ENCODE assay signal across 8 mouse cellular contexts in genomic region chr14:36968076-36968627, GRCm38 (mm10). TPM values are rescaled to one million over a fixed set of nuclear protein-coding genes. Genes with fewer than 3 reads are reported as not detected.
DNase-seq lines count a peak whose midpoint lies in the region; ATAC-seq lines count a peak whose summit lies in the region.

No protein-coding gene starts in this region.

- H3K4me3 ChIP-seq in heart, embryonic 13.5 days, result peak overlapping the region; percentile 91
- peak overlapping the region; percentile 88 for H3K4me3 ChIP-seq in forebrain, embryonic 14.5 days (ENCODE audit: low read depth, low read length)
- peak overlapping the region; percentile 54 for H3K4me3 ChIP-seq in macrophage (ENCODE audit: inconsistent target)
- peak overlapping the region; percentile 91 for H3K4me3 ChIP-seq in stomach, embryonic 15.5 days (replicated peaks)

- peaks cover 50% of the 10 kb centered on the region for H3K79me2 ChIP-seq in macrophage (ENCODE audit: inconsistent target)

- peak overlapping the region; percentile 88 for H3K27ac ChIP-seq in heart, embryonic 13.5 days (replicated peaks)
- peak overlapping the region; percentile 82 for H3K27ac ChIP-seq in forebrain, embryonic 14.5 days (ENCODE audit: low read depth, low read length)
- no peak overlapping the region for H3K27ac ChIP-seq in macrophage
- peak overlapping the region; percentile 82 for H3K27ac ChIP-seq in stomach, embryonic 15.5 days

- H3K27me3 ChIP-seq in heart, embryonic 13.5 days (replicated peaks), result no peaks in the 10 kb centered on the region
- H3K27me3 ChIP-seq in forebrain, embryonic 14.5 days (replicated peaks; ENCODE audit: control insufficient read depth, insufficient read depth, low read length), result no peaks in the 10 kb centered on the region
- no peaks in the 10 kb centered on the region for H3K27me3 ChIP-seq in stomach, embryonic 15.5 days (replicated peaks)

- peak overlapping the region; percentile 95 for H3K9ac ChIP-seq in heart, embryonic 13.5 days
- peak overlapping the region; percentile 90 for H3K9ac ChIP-seq in forebrain, embryonic 14.5 days (ENCODE audit: low read length)
- H3K9ac ChIP-seq in stomach, embryonic 15.5 days, result peak overlapping the region; percentile 73

- DNase-seq in heart, postnatal 10 days, result no peak
- DNase-seq in MN1 (ENCODE audit: low spot score), result peak; percentile 53
- DNase-seq in forebrain, embryonic 14.5 days (ENCODE audit: low spot score), result peak; percentile 46
- DNase-seq in kidney, postnatal 36 days, result peak; percentile 31 to 67
- no peak for DNase-seq in cerebellum, adult 11-12 months

- peak; percentile 68; the same call in 1 of the 2 replicates for ATAC-seq in heart, embryonic 13.5 days (ENCODE audit: extremely low read depth, insufficient number of reproducible peaks, low FRiP score, low TSS enrichment)
- ATAC-seq in forebrain, embryonic 14.5 days, result peak; percentile 84
- ATAC-seq in stomach, embryonic 15.5 days (ENCODE audit: insufficient read depth, low FRiP score, low read depth), result peak; percentile 59

- 2% methylated on average over 43 of the region's 49 CpGs for WGBS in heart, embryonic 13.5 days
- under 1% methylated on average over 21 of the region's 49 CpGs for WGBS in forebrain, embryonic 14.5 days
- WGBS in macrophage (ENCODE audit: missing documents), result under 1% methylated on average over 36 of the region's 49 CpGs
- WGBS in stomach, embryonic 15.5 days, result under 1% methylated on average over 49 of the region's 49 CpGs

- H3K4me2 ChIP-seq in heart, embryonic 13.5 days, result peak overlapping the region; percentile 73
- H3K4me2 ChIP-seq in forebrain, embryonic 14.5 days (ENCODE audit: low read length), result peak overlapping the region; percentile 54
- H3K4me2 ChIP-seq in stomach, embryonic 15.5 days, result peak overlapping the region; percentile 61

- H3K36me3 ChIP-seq in heart, embryonic 13.5 days, result no peaks in the 10 kb centered on the region
- no peaks in the 10 kb centered on the region for H3K36me3 ChIP-seq in forebrain, embryonic 14.5 days (ENCODE audit: control insufficient read depth, insufficient read depth, low read length)
- no peaks in the 10 kb centered on the region for H3K36me3 ChIP-seq in macrophage (ENCODE audit: inconsistent target)
- H3K36me3 ChIP-seq in stomach, embryonic 15.5 days, result no peaks in the 10 kb centered on the region

- H3K9me3 ChIP-seq in heart, embryonic 13.5 days, result no peaks in the 10 kb centered on the region
- no peaks in the 10 kb centered on the region for H3K9me3 ChIP-seq in forebrain, embryonic 14.5 days (replicated peaks; ENCODE audit: control insufficient read depth, low read length)
- no peaks in the 10 kb centered on the region for H3K9me3 ChIP-seq in stomach, embryonic 15.5 days

- H3K4me1 ChIP-seq in heart, embryonic 13.5 days, result peaks cover 8% of the 10 kb centered on the region
- H3K4me1 ChIP-seq in forebrain, embryonic 14.5 days (ENCODE audit: control insufficient read depth, insufficient read depth, low read length), result peaks cover 12% of the 10 kb centered on the region
- peaks cover 3% of the 10 kb centered on the region; the same call in 1 of the 2 replicates for H3K4me1 ChIP-seq in stomach, embryonic 15.5 days

- intact Hi-C loops in heart, postnatal 10 days (cut with DNase I), result loop anchor here (2.0 kb wide), 1 partner anchor 15 kb away; no protein-coding TSS in a partner anchor

RNA-seq across cellular contexts. Expression of gene Ccser2, which starts 0.4 kb away (rescaled TPM):
- 51.2 and 54.2 TPM in 2 replicates for polyA plus RNA-seq in heart, embryonic 13.5 days (2015; fragmentation: Nextera tagmentation; extraction: Ambion mirVana)
- total RNA-seq in heart, postnatal 10 days (2021), result 100 to 1,000 TPM; 106 to 115 TPM
- 53.1 and 64.5 TPM in 2 replicates for polyA plus RNA-seq in forebrain, embryonic 14.5 days (2014; fragmentation: Nextera tagmentation; extraction: Ambion mirVana)
- 10 to 100 TPM in 24 of 26 experiments, 1 to 10 TPM in 2; 4.9 to 50.9 (median 18.7) TPM for total RNA-seq in macrophage (2018; cell fraction: chromatin; rRNA removed)
- total RNA-seq in macrophage (2018; cell fraction: cytosol; rRNA removed), result 10 to 100 TPM in 24 of 26 experiments, 1 to 10 TPM in 2; 9.6 to 15.4 (median 12.3) TPM
- total RNA-seq in macrophage (2018; cell fraction: nucleus; rRNA removed), result 10 to 100 TPM in 24 of 26 experiments, 1 to 10 TPM in 2; 9.2 to 30.6 (median 18.2) TPM
- polyA plus RNA-seq in macrophage (2018), result 6.1 to 11.6 TPM (median 7.1 TPM) in 3 replicates
- 26.7 and 32.1 TPM in 2 replicates for polyA plus RNA-seq in stomach, embryonic 15.5 days (2015; fragmentation: Nextera tagmentation; extraction: Ambion mirVana)

Comparison
In these comparisons a context has a peak if more than half of its experiments do, and no peak if none do; other contexts are left out.
1. DNase-seq: peak in MN1 (single experiment), forebrain, embryonic 14.5 days (single experiment) and kidney, postnatal 36 days (2 of 2); none in heart, postnatal 10 days (0 of 2) and cerebellum, adult 11-12 months (single experiment).
2. Peak in every context shown above with its lines, with median percentiles within 50 percentile points of each other: ATAC-seq, H3K4me2 ChIP-seq, H3K4me3 ChIP-seq and H3K9ac ChIP-seq.